Mouse (Mus musculus): ENCODE measurements around the gene Hist1h3c. TPM values are rescaled to one million over a fixed set of nuclear protein-coding genes. Genes with fewer than 3 reads are reported as not detected.
"Not testable (repeated sequence)": the region's sequence is repeated elsewhere in the genome, so short reads cannot be mapped to it uniquely, and the experiment has no call there.

The Hist1h3c gene
- polyA plus RNA-seq (2015; fragmentation: Nextera tagmentation; extraction: Ambion mirVana): 11.3 and 14.4 TPM in 2 replicates

DNA sequence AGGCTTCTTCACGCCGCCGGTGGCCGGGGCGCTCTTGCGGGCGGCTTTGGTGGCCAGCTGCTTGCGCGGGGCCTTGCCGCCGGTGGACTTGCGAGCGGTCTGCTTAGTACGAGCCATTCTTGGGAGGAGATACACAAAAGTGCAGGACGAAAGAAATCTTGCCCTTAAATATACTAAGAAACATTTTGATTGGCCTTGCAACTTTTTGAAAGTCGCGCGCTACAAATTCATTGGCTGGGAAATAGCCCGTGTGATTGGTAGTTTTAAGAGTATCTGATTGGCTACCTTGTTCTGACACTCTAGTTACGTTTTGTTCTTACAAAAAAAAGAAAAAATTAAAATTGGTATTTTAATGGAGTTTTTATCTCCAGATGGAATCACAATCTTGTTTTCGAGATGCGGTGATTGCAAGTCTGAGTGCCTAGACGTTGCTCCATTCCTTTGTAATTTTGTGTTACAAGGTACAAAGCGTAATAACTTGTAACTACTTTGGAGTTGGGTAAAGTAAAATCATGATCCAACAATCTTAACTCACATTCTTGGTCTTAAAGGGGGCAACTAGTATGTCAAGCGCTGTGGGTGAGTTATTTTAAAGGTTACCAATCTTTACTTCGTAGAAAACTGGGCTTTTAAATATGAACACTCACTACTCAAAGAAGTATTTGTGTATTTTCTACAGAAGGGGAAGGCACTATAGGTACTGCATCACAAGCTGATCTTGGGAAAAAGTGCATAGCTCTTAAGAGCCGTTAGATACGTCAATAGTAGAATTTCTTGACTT is at the start of gene Hist1h3c:
Gene Hist1h3c (minus strand): TSS at position 222 of the 781 bp plus-strand sequence.
- H3K4me2 ChIP-seq: peak within 1 kb of the TSS; percentile 73
- WGBS: under 1% methylated on average over 25 of the region's 28 CpGs
- ATAC-seq (ENCODE audit: insufficient number of reproducible peaks, insufficient read depth, low FRiP score, low TSS enrichment, low read depth): peak; percentile 50; the same call in 1 of the 2 replicates
- H3K4me3 ChIP-seq: peak within 1 kb of the TSS; percentile 48
- no peaks in the 10 kb centered on the region for H3K27me3 ChIP-seq
- peak within 1 kb of the TSS; percentile 75 for H3K9ac ChIP-seq
- H3K4me1 ChIP-seq: peaks cover 28% of the 10 kb centered on the region
- H3K36me3 ChIP-seq: no peaks in the 10 kb centered on the region
- H3K27ac ChIP-seq: peak within 1 kb of the TSS; percentile 99
- H3K9me3 ChIP-seq: no peaks in the 10 kb centered on the region

DNA sequence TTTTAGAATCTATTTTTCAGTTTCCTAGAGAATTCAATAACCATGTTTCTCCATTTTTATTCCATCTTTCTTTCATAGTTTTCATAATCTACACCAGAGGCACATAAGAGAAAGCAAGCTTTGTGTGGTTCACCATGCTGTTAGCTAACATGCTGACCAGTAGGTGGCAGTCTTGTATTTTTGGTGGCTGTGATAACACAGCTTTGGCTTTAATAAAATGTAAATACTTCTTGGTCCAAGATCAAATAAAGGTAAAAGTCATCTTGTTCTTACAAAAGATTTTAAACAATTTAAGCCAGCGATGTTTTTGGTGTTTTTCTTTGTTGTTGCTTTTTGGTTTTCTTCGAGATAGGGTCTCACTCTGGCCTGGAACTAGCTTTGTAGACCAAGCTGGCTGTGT is 47.1 kb upstream of the Hist1h3c start:
- H3K9ac ChIP-seq: no peak overlapping the region
- no peaks in the 10 kb centered on the region for H3K27me3 ChIP-seq
- ATAC-seq (ENCODE audit: insufficient number of reproducible peaks, insufficient read depth, low FRiP score, low TSS enrichment, low read depth): no peak
- no peak overlapping the region for H3K4me2 ChIP-seq
- no peak overlapping the region for H3K4me3 ChIP-seq
- H3K36me3 ChIP-seq: no peaks in the 10 kb centered on the region
- H3K9me3 ChIP-seq: no peaks in the 10 kb centered on the region
- 43% methylated on average over 2 of the region's 2 CpGs for WGBS
- no peaks in the 10 kb centered on the region for H3K4me1 ChIP-seq
- no peak overlapping the region for H3K27ac ChIP-seq

DNA sequence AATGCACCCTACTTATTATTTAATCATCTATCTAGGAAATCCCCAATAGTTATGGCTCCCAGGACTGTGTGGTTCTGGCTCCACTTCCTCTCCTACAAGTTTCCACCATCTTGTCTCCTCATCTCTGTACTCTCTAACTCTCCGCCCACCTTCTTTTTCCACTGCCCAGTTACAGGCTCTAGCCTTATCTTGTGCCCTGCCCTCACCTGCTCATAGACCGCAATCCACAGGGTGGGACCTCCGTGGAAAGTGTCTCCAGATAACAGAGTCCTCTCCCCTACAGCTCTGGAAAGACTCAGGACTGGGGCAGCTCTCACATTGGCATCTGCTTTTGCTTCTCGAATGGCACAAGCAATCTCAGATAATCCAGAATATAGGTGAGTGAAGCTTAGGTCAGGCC is 33.6 kb upstream of the Hist1h3c start:
- no peak for ATAC-seq (ENCODE audit: insufficient number of reproducible peaks, insufficient read depth, low FRiP score, low TSS enrichment, low read depth)
- 78% methylated on average over 4 of the region's 4 CpGs for WGBS
- H3K4me2 ChIP-seq: no peak overlapping the region

DNA sequence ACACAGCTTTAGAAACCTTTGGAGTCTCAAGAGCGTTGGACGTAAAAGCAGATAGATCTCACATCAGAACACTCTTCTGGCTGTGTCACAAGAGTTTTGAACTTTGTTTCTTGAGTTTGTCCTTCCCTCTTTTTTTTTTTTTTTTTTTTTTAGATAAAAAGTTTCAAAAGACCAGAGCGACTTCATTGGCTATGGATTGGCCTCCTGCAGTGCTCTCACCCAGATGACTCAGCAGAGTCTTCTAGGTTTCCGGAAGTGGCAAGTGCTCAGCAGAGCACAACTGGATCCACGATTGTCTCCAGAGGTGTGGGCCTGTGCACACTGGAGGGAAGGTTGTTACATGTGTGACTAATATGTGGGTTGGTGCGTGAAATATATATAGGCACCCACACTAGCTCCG is 32.9 kb upstream of the Hist1h3c start:
- Histone ChIP-seq H3K9ac (no peak overlapping the region), H3K36me3 (no peaks in the 10 kb centered on the region), H3K27me3 (no peaks in the 10 kb centered on the region), H3K4me2 (no peak overlapping the region), H3K4me3 (no peak overlapping the region), H3K9me3 (no peaks in the 10 kb centered on the region), H3K27ac (no peak overlapping the region), H3K4me1 (no peaks in the 10 kb centered on the region)
- 91% methylated on average over 7 of the region's 7 CpGs for WGBS
- no peak for ATAC-seq (ENCODE audit: insufficient number of reproducible peaks, insufficient read depth, low FRiP score, low TSS enrichment, low read depth)

More for the DNA sequence above, 33.6 kb upstream of the Hist1h3c start:
- no peak overlapping the region for H3K9ac ChIP-seq
- no peaks in the 10 kb centered on the region for H3K27me3 ChIP-seq
- H3K36me3 ChIP-seq: no peaks in the 10 kb centered on the region
- no peak overlapping the region for H3K4me3 ChIP-seq
- no peaks in the 10 kb centered on the region for H3K9me3 ChIP-seq
- no peaks in the 10 kb centered on the region for H3K4me1 ChIP-seq
- no peak overlapping the region for H3K27ac ChIP-seq

DNA sequence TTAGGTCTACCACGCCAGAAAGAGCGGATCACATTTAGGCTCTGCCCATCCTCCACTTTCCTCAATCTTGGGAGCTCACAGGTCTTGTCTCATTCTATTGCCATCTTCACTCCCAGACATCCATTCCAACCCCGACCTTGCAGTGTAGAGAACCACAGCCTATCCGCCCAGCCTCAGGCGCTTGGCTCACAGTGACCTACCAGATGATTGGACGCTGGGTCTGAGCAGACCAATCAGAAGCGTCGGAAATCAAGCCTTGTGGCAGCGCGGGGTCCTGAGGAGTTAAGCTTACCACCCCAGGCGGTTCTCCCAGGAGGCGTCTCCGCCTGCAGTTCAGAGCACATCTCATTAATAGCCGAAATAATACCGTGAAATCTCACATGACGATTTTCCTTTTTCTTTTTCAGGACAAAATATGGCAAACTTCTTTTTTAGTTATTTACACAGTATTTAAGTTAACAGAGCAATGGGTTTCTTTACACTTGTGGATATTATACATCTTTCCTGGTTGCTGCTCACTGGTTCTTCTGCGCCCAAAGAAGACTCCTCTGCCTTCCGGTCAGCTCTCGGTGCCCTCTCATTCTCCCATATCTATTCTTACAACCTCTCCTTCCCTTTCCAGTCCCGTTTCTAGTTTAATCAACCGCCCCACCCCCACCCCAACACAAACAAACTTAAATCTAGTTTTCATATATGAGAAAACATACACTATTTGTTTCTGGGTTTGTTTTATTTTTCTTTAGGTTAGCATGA is 27.3 kb upstream of the Hist1h3c start:
- Histone ChIP-seq H3K4me1 (peaks cover 8% of the 10 kb centered on the region; the same call in 1 of the 2 replicates), H3K27me3 (no peaks in the 10 kb centered on the region), H3K4me2 (peak overlapping the region; percentile 51), H3K9me3 (no peaks in the 10 kb centered on the region), H3K36me3 (no peaks in the 10 kb centered on the region), H3K9ac (0 out of 2 replicates have a peak overlapping the region, but pooled peaks have one; percentile 11), H3K27ac (no peak overlapping the region), H3K4me3 (peak overlapping the region; percentile 19)
- WGBS: 17% methylated on average over 21 of the region's 21 CpGs
- ATAC-seq (ENCODE audit: insufficient number of reproducible peaks, insufficient read depth, low FRiP score, low TSS enrichment, low read depth): no peak

DNA sequence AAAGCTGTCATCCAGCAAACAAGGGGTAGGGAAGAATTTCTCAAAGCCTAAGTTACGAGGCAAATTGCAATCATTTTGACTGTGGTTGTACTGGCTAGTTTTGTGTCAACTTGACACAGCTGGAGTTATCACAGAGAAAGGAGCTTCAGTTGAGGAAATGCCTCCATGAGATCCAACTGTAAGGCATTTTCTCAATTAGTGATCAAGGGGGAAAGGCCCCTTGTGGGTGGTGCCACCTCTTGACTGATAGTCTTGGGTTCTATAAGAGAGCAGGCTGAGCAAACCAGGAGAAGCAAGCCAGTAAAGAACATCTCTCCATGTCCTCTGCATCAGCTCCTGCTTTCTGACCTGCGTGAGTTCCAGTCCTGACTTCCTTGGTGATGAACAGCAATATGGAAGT is 24.2 kb upstream of the Hist1h3c start, which contains the start of gene Trim38:
Gene Trim38 (plus strand): TSS at position 301 of the 400 bp plus-strand sequence.
- not testable (repeated sequence) for H3K9me3 ChIP-seq; ATAC-seq (ENCODE audit: insufficient number of reproducible peaks, insufficient read depth, low FRiP score, low TSS enrichment, low read depth); H3K27ac ChIP-seq; H3K27me3 ChIP-seq; H3K36me3 ChIP-seq; H3K9ac ChIP-seq; H3K4me1 ChIP-seq; H3K4me2 ChIP-seq; H3K4me3 ChIP-seq
- WGBS: 77% methylated on average over 2 of the region's 2 CpGs

DNA sequence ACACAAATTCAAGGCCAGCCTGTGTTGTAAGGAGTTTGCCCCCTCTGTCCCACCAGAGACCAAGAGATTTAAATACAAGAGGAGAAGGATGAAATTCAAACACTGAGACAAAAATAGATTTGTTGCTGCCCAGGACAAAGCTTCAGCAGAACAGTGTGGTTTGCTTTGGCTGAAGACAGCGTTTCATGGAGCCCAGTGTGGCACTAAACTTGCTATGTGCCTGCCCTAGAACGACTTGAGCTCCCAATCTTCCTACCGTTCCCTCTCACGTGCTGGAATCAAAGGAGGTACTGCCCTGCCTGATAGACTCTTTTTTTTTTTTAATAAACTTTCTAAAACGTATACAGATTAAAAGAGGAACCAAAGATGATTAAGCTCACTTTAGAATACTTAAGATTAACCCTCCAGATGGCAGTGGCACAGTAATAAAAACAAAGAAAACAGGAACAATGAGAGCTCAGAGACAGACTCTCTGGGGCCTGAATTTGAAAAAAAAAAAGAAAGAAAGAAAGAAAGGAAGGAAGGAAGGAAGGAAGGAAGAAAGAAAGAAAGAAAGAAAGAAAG is 23.5 kb upstream of the Hist1h3c start:
- H3K9ac ChIP-seq: no peak overlapping the region
- no peaks in the 10 kb centered on the region for H3K27me3 ChIP-seq
- no peaks in the 10 kb centered on the region for H3K36me3 ChIP-seq
- peaks cover 16% of the 10 kb centered on the region for H3K4me1 ChIP-seq
- no peak for ATAC-seq (ENCODE audit: insufficient number of reproducible peaks, insufficient read depth, low FRiP score, low TSS enrichment, low read depth)
- H3K4me3 ChIP-seq: no peak overlapping the region
- H3K4me2 ChIP-seq: no peak overlapping the region
- WGBS: 46% methylated on average over 5 of the region's 5 CpGs
- H3K27ac ChIP-seq: no peak overlapping the region
- no peaks in the 10 kb centered on the region for H3K9me3 ChIP-seq

DNA sequence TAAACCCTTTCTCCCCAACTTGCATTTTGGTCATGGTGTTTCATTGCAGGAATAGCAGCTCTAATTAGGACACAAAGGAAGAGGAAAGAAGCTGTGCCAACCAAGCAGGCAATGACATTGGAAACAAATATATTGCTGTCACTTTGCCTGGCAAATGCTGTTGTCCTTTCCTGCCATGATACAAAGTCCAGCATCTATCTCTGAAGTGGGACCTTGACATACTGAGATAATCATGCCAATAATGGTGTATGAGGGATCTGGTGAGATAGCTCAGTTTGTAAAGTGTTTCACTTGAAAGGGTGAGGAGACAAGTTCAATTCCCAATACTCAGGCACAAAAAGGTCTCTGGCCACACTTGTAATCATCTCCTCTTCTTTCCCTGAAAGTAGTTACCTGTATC is 21.4 kb upstream of the Hist1h3c start:
- Histone ChIP-seq H3K36me3 (no peaks in the 10 kb centered on the region), H3K4me2 (no peak overlapping the region), H3K27me3 (no peaks in the 10 kb centered on the region), H3K27ac (no peak overlapping the region), H3K4me3 (no peak overlapping the region), H3K9me3 (no peaks in the 10 kb centered on the region), H3K4me1 (peaks cover 10% of the 10 kb centered on the region), H3K9ac (no peak overlapping the region)
- ATAC-seq (ENCODE audit: insufficient number of reproducible peaks, insufficient read depth, low FRiP score, low TSS enrichment, low read depth): no peak

DNA sequence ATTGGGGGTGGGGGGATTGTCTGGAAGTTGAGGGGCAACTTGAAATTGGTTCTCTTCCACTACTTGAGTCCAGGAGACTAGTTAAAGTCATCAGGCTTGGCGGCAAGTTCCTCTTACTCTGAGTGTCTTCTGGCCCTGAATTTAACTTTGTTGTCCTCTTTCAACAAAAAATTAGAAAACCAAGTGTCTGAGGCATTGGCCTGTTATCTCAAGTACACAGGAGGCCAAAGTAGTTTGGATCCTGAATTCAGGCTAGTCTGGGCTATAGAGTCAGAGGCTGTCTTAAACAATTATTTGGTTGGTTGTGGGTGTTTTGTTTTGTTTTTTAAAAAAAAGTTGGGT is 19.7 kb upstream of the Hist1h3c start:
- 70% methylated on average over 1 of the region's 1 CpGs for WGBS
- H3K4me2 ChIP-seq: peak overlapping the region; percentile 92; the same call in 1 of the 2 replicates

DNA sequence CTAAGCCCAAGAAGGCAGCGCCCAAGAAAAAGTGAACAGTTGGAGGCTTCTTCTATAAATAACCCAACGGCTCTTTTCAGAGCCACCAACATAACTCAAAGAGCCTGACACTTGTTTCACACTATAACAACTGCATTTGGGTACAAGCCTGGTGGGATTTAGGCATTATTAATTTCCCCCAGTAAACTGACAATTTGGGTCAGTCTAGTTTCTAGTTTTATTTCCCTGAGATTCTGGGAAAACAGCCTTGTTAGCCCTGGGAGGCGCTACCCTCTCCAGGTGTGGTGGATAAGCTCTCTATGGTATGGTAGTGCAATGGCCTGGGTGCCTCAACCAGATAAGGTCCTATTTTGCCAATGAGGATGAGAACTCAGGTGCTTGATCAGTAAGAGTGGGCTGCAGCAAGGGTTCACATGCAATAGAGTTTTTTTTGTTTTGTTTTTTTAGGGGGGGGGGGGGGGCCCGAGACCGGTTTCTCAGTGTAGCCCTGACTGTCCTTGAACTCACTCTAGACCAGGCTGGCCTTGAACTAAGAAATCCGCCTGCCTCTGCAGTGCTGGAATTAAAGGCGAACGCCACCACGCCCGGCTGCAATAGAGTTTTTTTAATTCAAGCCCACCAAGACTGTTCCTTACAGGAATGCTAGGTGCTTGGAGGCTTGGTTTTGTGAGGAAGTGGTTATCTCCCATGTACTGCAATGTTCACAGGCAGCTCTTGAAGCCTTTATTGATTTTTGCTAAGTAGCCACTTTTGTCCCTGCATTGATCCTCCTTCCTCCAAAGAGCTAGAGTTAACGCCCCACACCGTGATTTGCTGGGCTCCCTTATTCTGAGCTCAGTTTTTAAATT is 19.1 kb upstream of the Hist1h3c start:
- Histone ChIP-seq H3K27me3 (no peaks in the 10 kb centered on the region), H3K36me3 (no peaks in the 10 kb centered on the region), H3K4me2 (peak overlapping the region; percentile 92), H3K4me1 (peaks cover 17% of the 10 kb centered on the region), H3K9ac (peak overlapping the region; percentile 84), H3K4me3 (peak overlapping the region; percentile 59), H3K27ac (peak overlapping the region; percentile 95), H3K9me3 (no peaks in the 10 kb centered on the region)
- ATAC-seq (ENCODE audit: insufficient number of reproducible peaks, insufficient read depth, low FRiP score, low TSS enrichment, low read depth): no peak
- WGBS: 31% methylated on average over 12 of the region's 12 CpGs

More for the DNA sequence above, 19.7 kb upstream of the Hist1h3c start:
- 0 out of 2 replicates have a peak overlapping the region, but pooled peaks have one; percentile 5 for H3K27ac ChIP-seq
- H3K36me3 ChIP-seq: no peaks in the 10 kb centered on the region
- H3K4me1 ChIP-seq: peaks cover 13% of the 10 kb centered on the region
- H3K4me3 ChIP-seq: no peak overlapping the region
- no peaks in the 10 kb centered on the region for H3K9me3 ChIP-seq
- ATAC-seq (ENCODE audit: insufficient number of reproducible peaks, insufficient read depth, low FRiP score, low TSS enrichment, low read depth): no peak
- H3K27me3 ChIP-seq: no peaks in the 10 kb centered on the region
- no peak overlapping the region for H3K9ac ChIP-seq

Data from embryonic facial prominence, embryonic 13.5 days (tissue).